Mouse (Mus musculus): ENCODE data around the gene Rexo1. TPM values are rescaled to one million over a fixed set of nuclear protein-coding genes. Genes with fewer than 3 reads are reported as not detected.

Gene Rexo1
- polyA plus RNA-seq, 1 experiment, result 72.0 TPM

GRCm38 (mm10) chr10:80496421-80496820 lies 64.9 kb downstream of the Rexo1 start:
- no peak for TF ChIP-seq CTCF (IDR thresholded peaks at IDR 0.05; ENCODE audit: borderline replicate concordance, extremely low read depth, insufficient read depth, insufficient read length)
- TF ChIP-seq POLR2A (IDR thresholded peaks at IDR 0.05; ENCODE audit: borderline replicate concordance, extremely low read depth, insufficient read depth, insufficient read length, poor library complexity, severe bottlenecking), result no peak
- DNase-seq (ENCODE audit: low read depth), result no peak

GRCm38 (mm10) chr10:80495901-80496300 lies 65.5 kb downstream of the Rexo1 start:
- no peak for DNase-seq (ENCODE audit: low read depth)
- no peak for TF ChIP-seq CTCF (IDR thresholded peaks at IDR 0.05; ENCODE audit: borderline replicate concordance, extremely low read depth, insufficient read depth, insufficient read length)
- no peak for TF ChIP-seq POLR2A (IDR thresholded peaks at IDR 0.05; ENCODE audit: borderline replicate concordance, extremely low read depth, insufficient read depth, insufficient read length, poor library complexity, severe bottlenecking)

DNA sequence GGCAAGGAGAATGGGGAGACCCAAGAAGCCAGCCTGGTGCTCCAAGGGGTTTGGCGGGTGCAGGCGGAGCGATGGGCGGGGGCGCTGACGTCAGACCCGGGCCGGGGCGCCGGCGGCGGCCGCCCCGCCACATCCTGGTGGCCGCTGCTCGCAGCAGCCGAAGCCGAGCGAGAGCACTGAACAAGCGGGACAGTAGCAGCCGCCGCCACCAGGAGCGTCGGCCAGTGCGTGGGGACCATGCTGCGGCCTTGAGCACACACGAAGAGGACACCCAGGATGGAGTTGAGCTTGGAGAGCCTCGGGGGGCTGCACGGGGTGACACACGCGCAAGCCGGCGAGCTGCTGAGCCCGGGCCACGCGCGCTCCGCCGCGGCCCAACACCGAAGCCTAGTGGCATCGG lies 66.6 kb downstream of the Rexo1 start, which contains the start of gene Onecut3:
TSS of gene Onecut3 (plus strand) at position 104 of the 400 bp plus-strand sequence.
- peak; percentile 51 for DNase-seq (ENCODE audit: low read depth)
- TF ChIP-seq CTCF (IDR thresholded peaks at IDR 0.05; ENCODE audit: borderline replicate concordance, extremely low read depth, insufficient read depth, insufficient read length) (peak; percentile 15; the same call in 1 of the 2 replicates), POLR2A (IDR thresholded peaks at IDR 0.05; ENCODE audit: borderline replicate concordance, extremely low read depth, insufficient read depth, insufficient read length, poor library complexity, severe bottlenecking) (no peak)

Other genes with a start within 250 kb of the Rexo1 start
- 22.5 and 32.9 TPM in 2 replicates for gene 2310011J03Rik, start 241.0 kb downstream of the Rexo1 start, polyA plus RNA-seq (2012; rRNA removed)
- 4.5 and 6.0 TPM in 2 replicates for gene Pcsk4, start 232.1 kb downstream of the Rexo1 start, polyA plus RNA-seq (2012; rRNA removed)
- gene Reep6, start 231.6 kb downstream of the Rexo1 start, polyA plus RNA-seq (2012; rRNA removed), result 1.7 and 4.6 TPM in 2 replicates
- 1.4 and 1.5 TPM in 2 replicates for gene Adamtsl5, start 213.1 kb downstream of the Rexo1 start, polyA plus RNA-seq (2012; rRNA removed)
- gene Plk5, start 205.1 kb downstream of the Rexo1 start, polyA plus RNA-seq (2012; rRNA removed), result 3.9 and 4.7 TPM in 2 replicates
- 112 and 115 TPM in 2 replicates for gene Mex3d, start 173.9 kb downstream of the Rexo1 start, polyA plus RNA-seq (2012; rRNA removed)
- 265 and 292 TPM in 2 replicates for gene Mbd3, start 162.0 kb downstream of the Rexo1 start, polyA plus RNA-seq (2012; rRNA removed)
- gene Uqcr11, start 154.7 kb downstream of the Rexo1 start, polyA plus RNA-seq (2012; rRNA removed), result 597 and 852 TPM in 2 replicates
- gene Tcf3, start 127.9 kb downstream of the Rexo1 start, polyA plus RNA-seq (2012; rRNA removed), result 128 and 138 TPM in 2 replicates
- gene Onecut3, start 66.7 kb downstream of the Rexo1 start, polyA plus RNA-seq (2012; rRNA removed), result 5.0 and 10.9 TPM in 2 replicates
- gene Atp8b3, start 22.4 kb downstream of the Rexo1 start, polyA plus RNA-seq (2012; rRNA removed), result 0.76 and 0.86 TPM in 2 replicates
- gene Klf16, start 15.8 kb upstream of the Rexo1 start, polyA plus RNA-seq (2012; rRNA removed), result 12.2 and 15.9 TPM in 2 replicates
- 170 and 188 TPM in 2 replicates for gene Abhd17a, start 28.8 kb upstream of the Rexo1 start, polyA plus RNA-seq (2012; rRNA removed)
- gene Scamp4, start 41.3 kb upstream of the Rexo1 start, polyA plus RNA-seq (2012; rRNA removed), result 62.0 and 62.5 TPM in 2 replicates
- gene Adat3, start 41.3 kb upstream of the Rexo1 start, polyA plus RNA-seq (2012; rRNA removed), result 12.7 and 17.3 TPM in 2 replicates
- 4.2 and 4.5 TPM in 2 replicates for gene Gm49322, start 44.5 kb upstream of the Rexo1 start, polyA plus RNA-seq (2012; rRNA removed)
- 213 and 237 TPM in 2 replicates for gene Csnk1g2, start 61.3 kb upstream of the Rexo1 start, polyA plus RNA-seq (2012; rRNA removed)
- 91.9 and 113 TPM in 2 replicates for gene Btbd2, start 95.5 kb upstream of the Rexo1 start, polyA plus RNA-seq (2012; rRNA removed)
- gene Mknk2, start 116.6 kb upstream of the Rexo1 start, polyA plus RNA-seq (2012; rRNA removed), result 96.9 and 115 TPM in 2 replicates
- 36.9 and 47.3 TPM in 2 replicates for gene Mob3a, start 140.4 kb upstream of the Rexo1 start, polyA plus RNA-seq (2012; rRNA removed)
- 47.6 and 70.2 TPM in 2 replicates for gene Izumo4, start 140.6 kb upstream of the Rexo1 start, polyA plus RNA-seq (2012; rRNA removed)
- 155 and 176 TPM in 2 replicates for gene Ap3d1, start 180.7 kb upstream of the Rexo1 start, polyA plus RNA-seq (2012; rRNA removed)
- gene Dot1l, start 193.6 kb upstream of the Rexo1 start, polyA plus RNA-seq (2012; rRNA removed), result 36.1 and 77.6 TPM in 2 replicates
- 76.3 and 77.0 TPM in 2 replicates for gene Sf3a2, start 236.6 kb upstream of the Rexo1 start, polyA plus RNA-seq (2012; rRNA removed)
- gene Plekhj1, start 237.1 kb upstream of the Rexo1 start, polyA plus RNA-seq (2012; rRNA removed), result 88.7 and 125 TPM in 2 replicates
- 1.7 and 2.1 TPM in 2 replicates for gene Amh, start 243.7 kb upstream of the Rexo1 start, polyA plus RNA-seq (2012; rRNA removed)

Measured in brain, embryonic 14.5 days (tissue).